Mouse (Mus musculus): ENCODE measurements around the gene Trp53i13.

GRCm38 (mm10) chr11:77499354-77499753, 16.4 kb downstream of the Trp53i13 start:
- TF ChIP-seq CTCF (IDR thresholded peaks at IDR 0.05; ENCODE audit: borderline replicate concordance, insufficient read depth, low read length) (no peak), POLR2A (IDR thresholded peaks at IDR 0.05; ENCODE audit: low read depth, low read length) (no peak)
